Mouse (Mus musculus) kidney, postnatal 0 days (tissue): ENCODE results near the gene Rrnad1. TPM values are rescaled to one million over a fixed set of nuclear protein-coding genes. Genes with fewer than 3 reads are reported as not detected.

Experiments used
- ATAC-seq: fragments of 200-750 bp; cut with Nextera tagmentation; replicated peaks from 2 replicates; pipeline ENCODE4 v1.8.0; 2017; ENCODE audit warnings: low read depth, moderate number of reproducible peaks, moderate TSS enrichment, moderate library complexity; ENCODE audit not compliant: low FRiP score
- DNase-seq: peaks from one replicate; pipeline ENCODE4 v3.0.0-alpha.2; 2016; ENCODE audit warnings: low spot score
- H3K27ac ChIP-seq: fragments of 300-500 bp; sonication (generic); 2 replicates; pipeline ENCODE4 v1.5.1; 2014; ENCODE audit warnings: mild to moderate bottlenecking
- H3K27me3 ChIP-seq: fragments of 300-500 bp; sonication (generic); 2 replicates; pipeline ENCODE4 v1.6.1; 2014; ENCODE audit warnings: low read length, mixed read lengths; ENCODE audit not compliant: insufficient read depth
- H3K36me3 ChIP-seq: fragments of 300-500 bp; sonication (generic); 2 replicates; pipeline ENCODE4 v1.6.1; 2014; ENCODE audit warnings: low read length, mixed read lengths; ENCODE audit not compliant: insufficient read depth
- H3K4me1 ChIP-seq: fragments of 300-500 bp; sonication (generic); replicated peaks from 2 replicates; pipeline ENCODE4 v1.6.1; 2014; ENCODE audit warnings: antibody characterized with exemption, low read length, mixed read lengths; ENCODE audit not compliant: insufficient read depth
- H3K4me2 ChIP-seq: fragments of 300-500 bp; sonication (generic); 2 replicates; pipeline ENCODE4 v1.6.1; 2014; ENCODE audit warnings: mild to moderate bottlenecking, low read length, moderate library complexity, mixed read lengths
- H3K4me3 ChIP-seq: fragments of 300-500 bp; sonication (generic); replicated peaks from 2 replicates; pipeline ENCODE4 v1.5.1; 2014; ENCODE audit warnings: low read depth, low read length
- H3K9ac ChIP-seq: fragments of 300-500 bp; sonication (generic); 2 replicates; pipeline ENCODE4 v1.6.1; 2014; ENCODE audit warnings: low read depth, low read length
- H3K9me3 ChIP-seq: fragments of 300-500 bp; sonication (generic); replicated peaks from 2 replicates; pipeline ENCODE4 v1.6.1; 2016; ENCODE audit warnings: low read length, inconsistent platforms, mixed read lengths
- CTCF ChIP-seq: IDR thresholded peaks from 2 replicates; pipeline ENCODE4 v1.5.1; 2016; ENCODE audit warnings: antibody characterized with exemption, low read depth, mild to moderate bottlenecking, moderate library complexity
- WGBS: fragments of 180-500 bp; shearing (Covaris S2); extraction: QIAGEN DNeasy Blood & Tissue Kit; methylation state at CpG from one replicate; pipeline ENCODE4 v1.1.7; 2014; 5-methylcytosine and 5-hydroxymethylcytosine counted together
- polyA plus RNA-seq: library from polyadenylated mRNA; unstranded; fragments of >200 nt; fragmentation: Nextera tagmentation; extraction: Ambion mirVana; gene quantifications from 2 replicates; pipeline ENCODE4 v1.2.1, GENCODE M21; 2015

Gene Rrnad1
- polyA plus RNA-seq, 1 experiment from 2014 or later, result 12.3 TPM

DNA sequence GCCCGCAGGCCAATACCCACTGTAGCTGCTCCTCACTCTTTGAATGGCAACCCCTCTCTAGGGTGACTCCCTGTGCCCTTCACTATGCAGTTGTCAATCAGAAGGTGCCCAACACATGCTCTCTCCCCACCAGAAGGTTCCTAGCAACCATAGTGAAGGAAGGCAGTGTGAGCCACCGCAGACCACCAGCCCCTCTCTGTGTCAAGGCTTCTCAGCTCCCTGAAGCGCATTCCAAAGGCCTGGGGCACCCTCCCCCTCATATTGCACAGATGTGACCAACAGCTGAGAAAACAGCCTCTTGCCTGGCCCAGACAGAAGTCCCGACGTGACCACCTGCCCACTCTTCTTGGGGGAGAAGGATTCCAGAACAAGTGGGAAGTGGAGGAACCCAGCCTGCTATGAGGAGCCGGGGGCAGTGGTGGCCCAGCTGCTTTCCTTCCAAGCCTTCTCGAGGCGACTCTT lies 41.7 kb upstream of the Rrnad1 start:
- Histone ChIP-seq H3K27ac (no peak overlapping the region), H3K36me3 (peaks cover 7% of the 10 kb centered on the region; the same call in 1 of the 2 replicates), H3K9me3 (no peaks in the 10 kb centered on the region), H3K27me3 (no peaks in the 10 kb centered on the region), H3K4me3 (peak overlapping the region; percentile 53), H3K4me1 (peaks cover 27% of the 10 kb centered on the region), H3K9ac (peak overlapping the region; percentile 19; the same call in 1 of the 2 replicates), H3K4me2 (peak overlapping the region; percentile 84)
- no peak for TF ChIP-seq CTCF
- ATAC-seq, result no peak; the same call in 1 of the 2 replicates
- 10% methylated on average over 8 of the region's 8 CpGs for WGBS
- no peak for DNase-seq

DNA sequence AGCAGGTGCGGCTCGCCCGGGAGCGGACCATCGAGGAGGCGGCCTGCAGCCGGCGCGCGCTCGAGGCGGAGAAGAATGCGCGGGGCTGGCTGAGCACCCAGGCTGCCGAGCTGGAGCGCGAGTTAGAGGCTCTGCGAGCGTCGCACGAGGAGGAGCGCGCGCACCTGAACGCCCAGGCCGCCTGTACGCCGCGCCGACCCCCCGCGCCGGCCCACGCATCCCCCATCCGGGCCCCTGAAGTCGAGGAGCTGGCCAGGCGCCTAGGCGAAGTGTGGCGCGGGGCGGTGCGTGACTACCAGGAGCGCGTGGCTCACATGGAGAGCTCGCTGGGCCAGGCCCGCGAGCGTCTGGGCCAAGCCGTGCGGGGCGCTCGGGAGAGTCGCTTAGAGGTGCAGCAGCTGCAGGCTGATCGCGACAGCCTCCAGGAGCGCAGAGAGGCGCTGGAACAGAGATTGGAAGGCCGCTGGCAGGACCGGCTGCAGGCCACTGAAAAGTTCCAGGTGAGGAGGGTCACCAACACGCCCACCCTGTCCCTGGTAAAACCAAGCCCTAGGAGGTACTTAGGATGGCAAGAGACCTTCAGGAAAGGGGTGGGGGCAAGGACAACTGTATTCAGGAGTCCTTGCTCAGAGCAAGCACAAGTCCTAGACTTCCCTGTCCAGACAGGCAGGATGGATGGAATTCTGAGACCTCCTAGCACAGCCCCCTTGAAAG lies 41.1 kb upstream of the Rrnad1 start:
- Histone ChIP-seq H3K9ac (peak overlapping the region; percentile 61), H3K27me3 (no peaks in the 10 kb centered on the region), H3K4me2 (peak overlapping the region; percentile 84), H3K4me3 (peak overlapping the region; percentile 53), H3K4me1 (peaks cover 27% of the 10 kb centered on the region), H3K9me3 (no peaks in the 10 kb centered on the region), H3K36me3 (peaks cover 1% of the 10 kb centered on the region; the same call in 1 of the 2 replicates), H3K27ac (peak overlapping the region; percentile 71)
- TF ChIP-seq CTCF, result no peak
- ATAC-seq (peak; percentile 14), DNase-seq (no peak)
- 1% methylated on average over 60 of the region's 60 CpGs for WGBS

- H3K9ac ChIP-seq, result peak within 1 kb of the TSS; percentile 61
- peak within 1 kb of the TSS; percentile 71 for H3K27ac ChIP-seq
- H3K36me3 ChIP-seq, result no peaks in the 10 kb centered on the region
- H3K9me3 ChIP-seq, result no peaks in the 10 kb centered on the region
- WGBS, result under 1% methylated on average over 44 of the region's 44 CpGs
- H3K4me2 ChIP-seq, result peak within 1 kb of the TSS; percentile 84
- peak within 1 kb of the TSS; percentile 53 for H3K4me3 ChIP-seq
- peaks cover 27% of the 10 kb centered on the region for H3K4me1 ChIP-seq
- DNase-seq, result peak; percentile 94
- H3K27me3 ChIP-seq, result no peaks in the 10 kb centered on the region
- peak; percentile 54 for ATAC-seq
- 0 out of 2 replicates have a peak, but pooled peaks have one; percentile 3 for TF ChIP-seq CTCF
Observed at GRCm38 (mm10) chr3:87970939-87971488, 40.5 kb upstream of the Rrnad1 start, which contains the start of gene Nes. Nes (plus strand) TSS chr3:87971078.

DNA sequence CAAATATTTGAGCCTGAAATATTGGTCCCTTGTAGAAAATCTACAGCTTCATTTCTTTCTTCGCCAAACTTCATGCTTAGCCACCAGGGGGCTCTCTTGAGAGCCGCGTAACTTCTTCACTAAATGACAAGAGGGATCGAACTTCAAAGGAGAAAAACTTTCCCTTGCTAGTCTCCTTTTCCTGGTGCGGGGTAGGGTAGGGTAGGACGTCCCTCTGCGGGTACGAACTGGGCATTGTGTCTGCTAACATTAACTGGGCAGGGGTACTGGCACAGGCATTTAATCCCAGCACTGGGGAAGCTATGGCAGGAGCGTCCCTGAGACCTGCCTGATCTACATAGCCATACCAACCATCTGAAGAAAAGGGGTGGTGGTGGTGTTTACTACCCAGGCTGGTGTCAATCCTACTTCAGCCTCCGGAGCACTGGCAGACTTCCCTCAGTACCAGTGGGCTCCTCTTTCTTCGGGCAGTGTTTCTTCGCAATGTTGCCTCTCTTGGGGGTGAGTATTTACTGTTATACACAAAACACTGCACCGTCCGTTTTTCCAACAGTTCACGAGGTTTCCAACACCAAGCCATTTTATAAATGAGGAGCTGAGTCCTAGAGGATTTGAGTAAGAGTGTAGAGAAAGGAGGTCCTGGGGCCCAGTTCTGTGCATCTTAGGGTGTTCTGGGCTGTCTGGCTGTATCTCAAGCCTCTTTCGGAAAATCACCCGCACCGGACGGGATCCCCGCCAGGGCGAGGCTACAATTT lies 39.8 kb upstream of the Rrnad1 start:
- H3K27ac ChIP-seq, result peak overlapping the region; percentile 71
- H3K9ac ChIP-seq, result 0 out of 2 replicates have a peak overlapping the region, but pooled peaks have one; percentile 61
- H3K4me1 ChIP-seq, result peaks cover 27% of the 10 kb centered on the region
- H3K9me3 ChIP-seq, result no peaks in the 10 kb centered on the region
- H3K36me3 ChIP-seq, result no peaks in the 10 kb centered on the region
- H3K4me2 ChIP-seq, result peak overlapping the region; percentile 84
- no peak for ATAC-seq
- peak overlapping the region; percentile 53 for H3K4me3 ChIP-seq
- WGBS, result 1% methylated on average over 21 of the region's 21 CpGs
- DNase-seq, result peak; percentile 83
- TF ChIP-seq CTCF, result peak; percentile 83
- no peaks in the 10 kb centered on the region for H3K27me3 ChIP-seq

- Histone ChIP-seq H3K4me2 (peak overlapping the region; percentile 85), H3K27ac (peak overlapping the region; percentile 85), H3K4me1 (no peaks in the 10 kb centered on the region; the same call in 1 of the 2 replicates), H3K4me3 (peak overlapping the region; percentile 42), H3K36me3 (no peaks in the 10 kb centered on the region), H3K9ac (peak overlapping the region; percentile 68), H3K27me3 (no peaks in the 10 kb centered on the region), H3K9me3 (no peaks in the 10 kb centered on the region)
- peak; percentile 98 for TF ChIP-seq CTCF
- DNase-seq (peak; percentile 99), ATAC-seq (peak; percentile 97)
- under 1% methylated on average over 27 of the region's 27 CpGs for WGBS
Observed at GRCm38 (mm10) chr3:87960586-87961191, 30.2 kb upstream of the Rrnad1 start.
